Mouse (Mus musculus) urinary bladder, postnatal 25 days (tissue): ENCODE measurements around the gene Fkbp9.
"Not testable (repeated sequence)": the region's sequence is repeated elsewhere in the genome, so short reads cannot be mapped to it uniquely, and the experiment has no call there.

Source experiments
- DNase-seq: peaks from one replicate; pipeline ENCODE4 v3.0.0; 2022; ENCODE audit warnings: low spot score

The Fkbp9 gene

GRCm38 (mm10) chr6:56837621-56838020 lies 5.8 kb downstream of the Fkbp9 start:
- DNase-seq: no peak

- DNase-seq: no peak
Measured at GRCm38 (mm10) chr6:56843229-56843628, 11.4 kb downstream of the Fkbp9 start.

GRCm38 (mm10) chr6:56844365-56844764 lies 12.5 kb downstream of the Fkbp9 start:
- no peak for DNase-seq

- DNase-seq: no peak
Measured at GRCm38 (mm10) chr6:56848974-56849373, 17.1 kb downstream of the Fkbp9 start.

GRCm38 (mm10) chr6:56850315-56850714 lies 18.5 kb downstream of the Fkbp9 start:
- no peak for DNase-seq

GRCm38 (mm10) chr6:56854803-56855202 lies 22.9 kb downstream of the Fkbp9 start:
- no peak for DNase-seq

- no peak for DNase-seq
Measured at GRCm38 (mm10) chr6:56856748-56857147, 24.9 kb downstream of the Fkbp9 start.

GRCm38 (mm10) chr6:56860205-56860848 lies 28.5 kb downstream of the Fkbp9 start:
- no peak for DNase-seq

- not testable (repeated sequence) for DNase-seq
Measured at GRCm38 (mm10) chr6:56866899-56867298, 35.0 kb downstream of the Fkbp9 start.

- DNase-seq: no peak
Measured at GRCm38 (mm10) chr6:56868565-56868964, 36.7 kb downstream of the Fkbp9 start.

GRCm38 (mm10) chr6:56870027-56870426 lies 38.2 kb downstream of the Fkbp9 start:
- no peak for DNase-seq

GRCm38 (mm10) chr6:56876870-56877269 lies 45.0 kb downstream of the Fkbp9 start:
- no peak for DNase-seq

GRCm38 (mm10) chr6:56877985-56878384 lies 46.1 kb downstream of the Fkbp9 start:
- DNase-seq: no peak

GRCm38 (mm10) chr6:56879352-56879955 lies 47.6 kb downstream of the Fkbp9 start:
- no peak for DNase-seq

GRCm38 (mm10) chr6:56888561-56888960 lies 56.7 kb downstream of the Fkbp9 start:
- DNase-seq: no peak

- DNase-seq: no peak
Measured at GRCm38 (mm10) chr6:56890762-56891161, 58.9 kb downstream of the Fkbp9 start.

- DNase-seq: no peak
Measured at GRCm38 (mm10) chr6:56899601-56900000, 67.7 kb downstream of the Fkbp9 start.

- no peak for DNase-seq
Measured at GRCm38 (mm10) chr6:56901336-56901735, 69.5 kb downstream of the Fkbp9 start.

GRCm38 (mm10) chr6:56901824-56902386 lies 70.0 kb downstream of the Fkbp9 start:
- DNase-seq: peak; percentile 57

- DNase-seq: no peak
Measured at GRCm38 (mm10) chr6:56902606-56903520, 71.0 kb downstream of the Fkbp9 start.

GRCm38 (mm10) chr6:56903831-56904230 lies 72.0 kb downstream of the Fkbp9 start:
- no peak for DNase-seq

- DNase-seq: no peak
Measured at GRCm38 (mm10) chr6:56904330-56904729, 72.5 kb downstream of the Fkbp9 start.

GRCm38 (mm10) chr6:56904982-56905381 lies 73.1 kb downstream of the Fkbp9 start:
- DNase-seq: no peak
